Mouse (Mus musculus): Measurements from ENCODE around the gene Enam.
A peak's percentile ranks its signal among the peaks of the same experiment; 100 is the strongest.
"Not testable (repeated sequence)": the region's sequence is repeated elsewhere in the genome, so short reads cannot be mapped to it uniquely, and the experiment has no call there.

Enam gene

GRCm38 (mm10) chr5:88487675-88488074, at the start of gene Enam:
Gene Enam, plus strand, starts transcription at chr5:88487975.
- DNase-seq (ENCODE audit: low spot score) = no peak

- no peak for DNase-seq (ENCODE audit: low spot score)
These were observed 32.1 kb upstream of the Enam start, which contains the start of gene Ambn for GRCm38 (mm10) chr5:88455691-88456090. Gene Ambn, plus strand, starts transcription at chr5:88455991.

GRCm38 (mm10) chr5:88467471-88467870, 20.3 kb upstream of the Enam start:
- DNase-seq (ENCODE audit: low spot score) = no peak

- no peak for DNase-seq (ENCODE audit: low spot score)
These were observed 18.7 kb upstream of the Enam start for GRCm38 (mm10) chr5:88468807-88469704.

- DNase-seq (ENCODE audit: low spot score) = no peak
These were observed 1.2 kb downstream of the Enam start for GRCm38 (mm10) chr5:88489004-88489403.

GRCm38 (mm10) chr5:88491111-88491510, 3.3 kb downstream of the Enam start:
- no peak for DNase-seq (ENCODE audit: low spot score)

- no peak for DNase-seq (ENCODE audit: low spot score)
These were observed 12.0 kb downstream of the Enam start for GRCm38 (mm10) chr5:88499781-88500180.

- no peak for DNase-seq (ENCODE audit: low spot score)
These were observed 20.8 kb downstream of the Enam start for GRCm38 (mm10) chr5:88508555-88508954.

- no peak for DNase-seq (ENCODE audit: low spot score)
These were observed 21.2 kb downstream of the Enam start for GRCm38 (mm10) chr5:88508990-88509389.

GRCm38 (mm10) chr5:88519232-88519631, 31.5 kb downstream of the Enam start:
- DNase-seq (ENCODE audit: low spot score) = no peak

GRCm38 (mm10) chr5:88527657-88528056, 39.9 kb downstream of the Enam start, which contains the start of gene Jchain:
Gene Jchain, minus strand, starts transcription at chr5:88527891.
- DNase-seq (ENCODE audit: low spot score) = no peak

GRCm38 (mm10) chr5:88530908-88531307, 43.1 kb downstream of the Enam start:
- no peak for DNase-seq (ENCODE audit: low spot score)

GRCm38 (mm10) chr5:88534697-88535096, 46.9 kb downstream of the Enam start:
- DNase-seq (ENCODE audit: low spot score) = no peak

- no peak for DNase-seq (ENCODE audit: low spot score)
These were observed 53.1 kb downstream of the Enam start for GRCm38 (mm10) chr5:88540845-88541244.

- DNase-seq (ENCODE audit: low spot score) = no peak
These were observed 55.0 kb downstream of the Enam start for GRCm38 (mm10) chr5:88542651-88543282.

- not testable (repeated sequence) for DNase-seq (ENCODE audit: low spot score)
These were observed 56.6 kb downstream of the Enam start for GRCm38 (mm10) chr5:88544411-88544810.

- no peak for DNase-seq (ENCODE audit: low spot score)
These were observed 57.8 kb downstream of the Enam start for GRCm38 (mm10) chr5:88545536-88545935.

GRCm38 (mm10) chr5:88553271-88554085, 65.7 kb downstream of the Enam start:
- DNase-seq (ENCODE audit: low spot score) = no peak

- peak; percentile 91 for DNase-seq (ENCODE audit: low spot score)
These were observed 66.5 kb downstream of the Enam start, which contains the start of gene Utp3 for GRCm38 (mm10) chr5:88554086-88554886. Gene Utp3, plus strand, starts transcription at chr5:88554462.
